Mouse (Mus musculus) neural tube, postnatal 0 days (tissue): ENCODE measurements around the gene Olfr1. TPM values are rescaled to one million over a fixed set of nuclear protein-coding genes. Genes with fewer than 3 reads are reported as not detected.

Source experiments
- polyA plus RNA-seq: library from polyadenylated mRNA; unstranded; fragments of >200 nt; fragmentation: Nextera tagmentation; extraction: Ambion mirVana; gene quantifications from 2 replicates; pipeline ENCODE4 v1.2.1, GENCODE M21; 2015

Olfr1 gene
- not detected in 2 replicates for polyA plus RNA-seq

DNA sequence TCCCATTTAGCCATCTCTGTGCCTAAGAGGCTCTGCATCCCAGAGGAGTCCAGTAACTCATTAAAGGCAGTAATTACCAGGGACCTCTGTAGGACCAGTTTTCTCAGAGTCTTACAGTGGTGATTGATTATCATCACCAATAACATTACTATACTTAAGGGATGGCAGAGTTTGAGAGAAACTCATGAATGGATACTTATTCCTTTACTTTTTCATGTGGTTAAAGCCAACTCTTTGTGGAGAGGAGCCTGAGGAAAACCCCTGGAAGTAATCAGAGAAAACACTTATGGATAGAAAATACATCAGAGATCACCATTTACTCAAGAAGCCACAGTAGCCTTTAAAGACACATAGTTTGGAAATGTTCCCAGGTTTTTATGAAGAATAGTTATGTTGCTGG lies at the start of gene Olfr1:
Gene Olfr1, minus strand, starts transcription at position 101 of the 400 bp plus-strand sequence.

GRCm38 (mm10) chr11:73428377-73428776 lies 29.0 kb upstream of the Olfr1 start, which contains the start of gene Olfr378:
Gene Olfr378 (minus strand): TSS chr11:73428477.

GRCm38 (mm10) chr11:73370946-73371345 lies 28.5 kb downstream of the Olfr1 start, which contains the start of gene Olfr376:
Gene Olfr376 (plus strand): TSS chr11:73371246.

DNA sequence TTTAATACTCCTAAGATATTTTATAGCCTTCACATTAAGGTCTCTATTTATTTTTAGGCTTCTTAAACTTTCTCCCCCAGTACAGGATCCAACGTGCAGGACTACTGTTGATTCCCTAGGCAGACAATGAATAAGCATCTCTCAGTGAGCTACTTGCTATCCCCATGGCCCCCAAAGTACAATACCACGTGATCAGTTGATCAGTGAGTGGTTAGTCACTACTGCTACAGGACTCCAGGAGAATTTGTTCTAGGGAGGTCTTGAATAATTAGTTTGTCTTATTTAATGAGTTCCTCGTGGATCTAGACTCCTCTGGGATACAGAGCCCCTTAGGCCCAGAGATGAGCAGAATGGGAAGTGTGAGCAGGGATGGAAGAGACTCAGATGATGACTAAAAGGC lies 48.9 kb downstream of the Olfr1 start, which contains the start of gene Olfr20:
Gene Olfr20, plus strand, starts transcription at position 301 of the 400 bp plus-strand sequence.

Other genes starting within 250 kb of the Olfr1 start
- 1.7 and 2.3 TPM in 2 replicates for gene P2rx5, start 239.2 kb downstream of the Olfr1 start, polyA plus RNA-seq
- gene Emc6, start 222.6 kb downstream of the Olfr1 start, polyA plus RNA-seq = 180 and 197 TPM in 2 replicates
- 91.8 and 99.0 TPM in 2 replicates for gene Tax1bp3, start 222.5 kb downstream of the Olfr1 start, polyA plus RNA-seq
- 13.8 and 17.1 TPM in 2 replicates for gene Ctns, start 200.6 kb downstream of the Olfr1 start, polyA plus RNA-seq
- 3.6 and 4.3 TPM in 2 replicates for gene Shpk, start 200.2 kb downstream of the Olfr1 start, polyA plus RNA-seq
- 0.27 and 0.59 TPM in 2 replicates for gene Trpv1, start 165.3 kb downstream of the Olfr1 start, polyA plus RNA-seq
- gene Trpv3, start 132.2 kb downstream of the Olfr1 start, polyA plus RNA-seq = 0.35 and 0.36 TPM in 2 replicates
- gene Aspa, start 70.0 kb downstream of the Olfr1 start, polyA plus RNA-seq = 10.9 and 13.3 TPM in 2 replicates
- 0.08 TPM in 1 of 2 replicates, not detected in the other for gene Gm49340, start 69.9 kb downstream of the Olfr1 start, polyA plus RNA-seq
- gene Spata22, start 69.9 kb downstream of the Olfr1 start, polyA plus RNA-seq = 0.23 and 0.28 TPM in 2 replicates
- 0.08 TPM in 1 of 2 replicates, not detected in the other for gene Olfr20, start 48.8 kb downstream of the Olfr1 start, polyA plus RNA-seq
- gene Olfr376, start 28.4 kb downstream of the Olfr1 start, polyA plus RNA-seq = not detected in 2 replicates
- not detected in 2 replicates for gene Olfr378, start 28.9 kb upstream of the Olfr1 start, polyA plus RNA-seq
- gene Olfr380, start 57.9 kb upstream of the Olfr1 start, polyA plus RNA-seq = not detected in 2 replicates
- not detected in 2 replicates for gene Olfr381, start 92.0 kb upstream of the Olfr1 start, polyA plus RNA-seq
- not detected in 2 replicates for gene Olfr382, start 117.6 kb upstream of the Olfr1 start, polyA plus RNA-seq
- not detected in 2 replicates for gene Olfr385, start 193.4 kb upstream of the Olfr1 start, polyA plus RNA-seq
- not detected in 2 replicates for gene Olfr384, start 199.0 kb upstream of the Olfr1 start, polyA plus RNA-seq